Mouse (Mus musculus) heart, postnatal 0 days (tissue): Measurements from ENCODE around the gene Tulp4. TPM values are rescaled to one million over a fixed set of nuclear protein-coding genes. Genes with fewer than 3 reads are reported as not detected.

ENCODE experiments used
- ATAC-seq: fragments of 200-750 bp; cut with Nextera tagmentation; 2 replicates; pipeline ENCODE4 v1.8.0; 2017; ENCODE audit warnings: low read depth, moderate number of reproducible peaks, moderate library complexity; ENCODE audit not compliant: insufficient read depth
- DNase-seq: peaks from one replicate; pipeline ENCODE4 v3.0.0-alpha.2; 2016; ENCODE audit warnings: low spot score
- H3K27ac ChIP-seq: fragments of 300-500 bp; sonication (generic); 2 replicates; pipeline ENCODE4 v1.5.1; 2014; ENCODE audit warnings: low read depth, mild to moderate bottlenecking
- H3K27me3 ChIP-seq: fragments of 300-500 bp; sonication (generic); 2 replicates; pipeline ENCODE4 v1.6.1; 2014; ENCODE audit warnings: low read length, mixed read lengths; ENCODE audit not compliant: control insufficient read depth, insufficient read depth
- H3K36me3 ChIP-seq: fragments of 300-500 bp; sonication (generic); replicated peaks from 2 replicates; pipeline ENCODE4 v1.6.1; 2014; ENCODE audit warnings: low read length, mixed read lengths; ENCODE audit not compliant: control insufficient read depth, insufficient read depth
- H3K4me1 ChIP-seq: fragments of 300-500 bp; sonication (generic); 2 replicates; pipeline ENCODE4 v1.6.1; 2014; ENCODE audit warnings: antibody characterized with exemption; ENCODE audit not compliant: control insufficient read depth, insufficient read depth
- H3K4me2 ChIP-seq: fragments of 300-500 bp; sonication (generic); 2 replicates; pipeline ENCODE4 v1.6.1; 2014; ENCODE audit warnings: low read depth, mild to moderate bottlenecking, low read length, moderate library complexity
- H3K4me3 ChIP-seq: fragments of 300-500 bp; sonication (generic); 2 replicates; pipeline ENCODE4 v1.5.1; 2014; ENCODE audit warnings: low read depth, low read length
- H3K9ac ChIP-seq: fragments of 300-500 bp; sonication (generic); replicated peaks from 2 replicates; pipeline ENCODE4 v1.6.1; 2014; ENCODE audit warnings: low read depth, low read length, mixed read lengths
- H3K9me3 ChIP-seq: fragments of 300-500 bp; sonication (generic); replicated peaks from 2 replicates; pipeline ENCODE4 v1.6.1; 2016; ENCODE audit warnings: low read length; ENCODE audit not compliant: control insufficient read depth
- CTCF ChIP-seq: IDR thresholded peaks from 2 replicates; pipeline ENCODE4 v1.5.1; 2016; ENCODE audit warnings: antibody characterized with exemption, control low read depth, low read depth
- EP300 ChIP-seq: IDR thresholded peaks from 2 replicates; pipeline ENCODE4 v1.6.1; 2016; ENCODE audit warnings: antibody characterized with exemption, low read depth
- WGBS: fragments of 180-500 bp; shearing (Covaris S2); extraction: QIAGEN DNeasy Blood & Tissue Kit; methylation state at CpG from one replicate; pipeline ENCODE4 v1.1.7; 2014; 5-methylcytosine and 5-hydroxymethylcytosine counted together
- polyA plus RNA-seq: library from polyadenylated mRNA; unstranded; fragments of >200 nt; fragmentation: Nextera tagmentation; extraction: Ambion mirVana; gene quantifications from 2 replicates; pipeline ENCODE4 v1.2.1, GENCODE M21; 2015
- total RNA-seq: library from RNA; depleted of rRNA; stranded (reverse); fragments of >200 nt; gene quantifications from 2 replicates; pipeline ENCODE4 v1.2.3, GENCODE M21; 2014; ENCODE audit warnings: low replicate concordance; rRNA removed

Tulp4 gene
- total RNA-seq (45.2 and 53.1 TPM in 2 replicates), polyA plus RNA-seq (33.3 and 36.0 TPM in 2 replicates)

DNA sequence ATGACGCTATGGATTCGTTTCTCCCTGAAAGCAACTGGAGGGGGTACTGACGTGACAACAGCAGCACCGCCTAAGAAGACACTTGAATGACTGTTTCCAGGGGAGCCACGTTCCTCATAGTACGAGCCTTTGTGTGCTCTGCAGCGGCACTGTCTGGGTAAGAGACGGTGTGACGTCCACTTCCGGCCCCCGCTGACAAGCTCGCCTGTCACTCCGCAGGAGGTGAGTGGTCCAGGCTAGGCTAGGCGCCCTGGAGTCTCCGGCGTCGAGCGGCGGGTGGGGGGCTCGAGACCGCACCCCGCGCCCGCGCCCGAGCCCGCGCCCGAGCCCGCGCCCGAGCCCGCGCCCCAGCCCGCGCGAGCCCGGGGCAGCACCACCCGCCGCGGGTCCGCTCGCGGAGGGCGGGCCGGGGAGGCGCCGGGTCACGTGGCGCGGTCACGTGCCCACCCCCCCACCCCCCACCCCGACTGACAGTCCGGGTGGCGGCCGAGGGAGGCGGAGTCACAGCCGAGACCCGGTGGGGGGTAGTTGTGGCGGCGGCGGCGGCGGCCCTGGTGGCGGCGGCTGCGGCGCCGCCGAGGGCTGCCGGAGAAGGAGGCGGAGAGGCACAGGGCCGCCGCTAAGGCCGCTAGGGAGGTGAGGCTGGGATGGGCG lies at the start of gene Tulp4:
TSS of gene Tulp4 (plus strand) at position 77 of the 654 bp plus-strand sequence.
- Histone ChIP-seq H3K9me3 (no peaks in the 10 kb centered on the region), H3K36me3 (0 out of 2 replicates have a peak, but pooled peaks cover 5% of the 10 kb centered on the region), H3K27me3 (no peaks in the 10 kb centered on the region), H3K9ac (peak within 1 kb of the TSS; percentile 88), H3K4me2 (peak within 1 kb of the TSS; percentile 80), H3K4me1 (peaks cover 8% of the 10 kb centered on the region; the same call in 1 of the 2 replicates), H3K4me3 (peak within 1 kb of the TSS; percentile 84), H3K27ac (peak within 1 kb of the TSS; percentile 92)
- ATAC-seq, result peak; percentile 96
- TF ChIP-seq EP300 (no peak), CTCF (no peak)
- under 1% methylated on average over 37 of the region's 76 CpGs for WGBS
- peak; percentile 86 for DNase-seq

DNA sequence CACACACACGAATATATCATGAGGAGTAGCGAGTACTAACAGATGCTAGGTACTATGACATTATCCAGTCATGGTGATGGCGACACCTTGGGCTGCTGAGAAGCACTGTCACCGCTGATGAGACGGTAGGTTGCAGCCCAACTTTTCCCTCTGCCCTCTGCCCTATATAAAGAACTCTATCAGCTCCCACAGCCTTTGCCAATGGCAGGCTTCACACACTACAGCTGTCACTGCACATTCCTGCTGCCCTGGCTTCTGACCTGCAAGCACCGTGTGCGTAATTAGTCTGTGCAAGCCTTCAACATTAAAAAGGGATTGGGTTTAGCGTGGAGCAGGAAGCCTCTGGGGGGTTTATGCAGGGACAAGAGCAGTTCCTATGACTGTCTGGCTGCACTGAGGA lies 43.4 kb upstream of the Tulp4 start:
- no peak overlapping the region for H3K4me2 ChIP-seq
- H3K27me3 ChIP-seq, result no peaks in the 10 kb centered on the region
- H3K9ac ChIP-seq, result no peak overlapping the region
- H3K36me3 ChIP-seq, result peaks cover 33% of the 10 kb centered on the region
- peak; percentile 75 for DNase-seq
- H3K4me3 ChIP-seq, result no peak overlapping the region
- H3K4me1 ChIP-seq, result no peaks in the 10 kb centered on the region
- H3K9me3 ChIP-seq, result no peaks in the 10 kb centered on the region
- H3K27ac ChIP-seq, result peak overlapping the region; percentile 61
- peak; percentile 31; the same call in 1 of the 2 replicates for TF ChIP-seq EP300
- TF ChIP-seq CTCF, result no peak
- peak; percentile 98 for ATAC-seq
- WGBS, result 45% methylated on average over 8 of the region's 8 CpGs

GRCm38 (mm10) chr17:6063532-6063931 lies 42.7 kb upstream of the Tulp4 start:
- no peak overlapping the region for H3K4me3 ChIP-seq
- no peaks in the 10 kb centered on the region for H3K27me3 ChIP-seq
- H3K9me3 ChIP-seq, result no peaks in the 10 kb centered on the region
- no peak overlapping the region for H3K4me2 ChIP-seq
- H3K4me1 ChIP-seq, result no peaks in the 10 kb centered on the region
- TF ChIP-seq EP300 (no peak), CTCF (no peak)
- H3K9ac ChIP-seq, result no peak overlapping the region
- H3K27ac ChIP-seq, result peak overlapping the region; percentile 61
- DNase-seq (no peak), ATAC-seq (no peak)
- WGBS, result 83% methylated on average over 5 of the region's 5 CpGs
- peaks cover 39% of the 10 kb centered on the region for H3K36me3 ChIP-seq

- Histone ChIP-seq H3K27me3 (no peaks in the 10 kb centered on the region), H3K36me3 (peaks cover 53% of the 10 kb centered on the region), H3K9ac (no peak overlapping the region), H3K4me3 (no peak overlapping the region), H3K4me2 (no peak overlapping the region), H3K27ac (no peak overlapping the region), H3K4me1 (no peaks in the 10 kb centered on the region), H3K9me3 (no peaks in the 10 kb centered on the region)
- no peak for TF ChIP-seq CTCF
- TF ChIP-seq EP300, result no peak
- no peak for DNase-seq
- no peak for ATAC-seq
- WGBS, result 98% methylated on average over 2 of the region's 2 CpGs
Measured at GRCm38 (mm10) chr17:6066021-6066420, 40.2 kb upstream of the Tulp4 start.

GRCm38 (mm10) chr17:6067613-6068012 lies 38.6 kb upstream of the Tulp4 start:
- Histone ChIP-seq H3K27me3 (no peaks in the 10 kb centered on the region), H3K27ac (no peak overlapping the region), H3K4me2 (no peak overlapping the region), H3K4me1 (no peaks in the 10 kb centered on the region), H3K9ac (no peak overlapping the region), H3K4me3 (no peak overlapping the region), H3K9me3 (no peaks in the 10 kb centered on the region), H3K36me3 (peaks cover 53% of the 10 kb centered on the region)
- 68% methylated on average over 7 of the region's 7 CpGs for WGBS
- ATAC-seq (no peak), DNase-seq (no peak)
- no peak for TF ChIP-seq EP300
- no peak for TF ChIP-seq CTCF
